Mouse (Mus musculus) hindbrain, postnatal 0 days (tissue): ENCODE data around the gene Rnf25. TPM values are rescaled to one million over a fixed set of nuclear protein-coding genes. Genes with fewer than 3 reads are reported as not detected.

ENCODE experiments used
- ATAC-seq: fragments of 200-750 bp; cut with Nextera tagmentation; 2 replicates; pipeline ENCODE4 v1.8.0; 2017; ENCODE audit warnings: mild to moderate bottlenecking, moderate TSS enrichment, moderate library complexity
- DNase-seq: peaks from one replicate; pipeline ENCODE4 v3.0.0-alpha.2; 2015; ENCODE audit warnings: low spot score
- H3K27ac ChIP-seq: fragments of 300-500 bp; sonication (generic); 2 replicates; pipeline ENCODE4 v1.5.1; 2014; ENCODE audit warnings: mild to moderate bottlenecking
- H3K27me3 ChIP-seq: fragments of 300-500 bp; sonication (generic); 2 replicates; pipeline ENCODE4 v1.6.1; 2014; ENCODE audit warnings: low read length, mixed read lengths; ENCODE audit not compliant: insufficient read depth
- H3K36me3 ChIP-seq: fragments of 300-500 bp; sonication (generic); 2 replicates; pipeline ENCODE4 v1.6.1; 2014; ENCODE audit warnings: low read length, mixed read lengths; ENCODE audit not compliant: insufficient read depth
- H3K4me1 ChIP-seq: fragments of 300-500 bp; sonication (generic); 2 replicates; pipeline ENCODE4 v1.6.1; 2014; ENCODE audit warnings: antibody characterized with exemption, low read length, mixed read lengths; ENCODE audit not compliant: insufficient read depth
- H3K4me2 ChIP-seq: fragments of 300-500 bp; sonication (generic); 2 replicates; pipeline ENCODE4 v1.6.1; 2014; ENCODE audit warnings: low read depth, mild to moderate bottlenecking, low read length, moderate library complexity, mixed read lengths
- H3K4me3 ChIP-seq: fragments of 300-500 bp; sonication (generic); 2 replicates; pipeline ENCODE4 v1.5.1; 2014; ENCODE audit warnings: low read length
- H3K9ac ChIP-seq: fragments of 300-500 bp; sonication (generic); replicated peaks from 2 replicates; pipeline ENCODE4 v1.6.1; 2014; ENCODE audit warnings: mild to moderate bottlenecking, low read length, moderate library complexity, mixed read lengths
- H3K9me3 ChIP-seq: fragments of 300-500 bp; sonication (generic); 2 replicates; pipeline ENCODE4 v1.6.1; 2016; ENCODE audit warnings: low read length, mixed read lengths
- CTCF ChIP-seq: IDR thresholded peaks from 2 replicates; pipeline ENCODE4 v1.5.1; 2016; ENCODE audit warnings: antibody characterized with exemption, control low read depth, low read depth
- WGBS: fragments of 180-500 bp; shearing (Covaris S2); extraction: QIAGEN DNeasy Blood & Tissue Kit; methylation state at CpG from one replicate; pipeline ENCODE4 v1.1.7; 2014; 5-methylcytosine and 5-hydroxymethylcytosine counted together
- microRNA-seq, 2 experiments: library from miRNA; unstranded; fragments of <30 nt; microRNA quantifications; one replicate each; pipeline ENCODE4; 2016
- polyA plus RNA-seq: library from polyadenylated mRNA; unstranded; fragments of >200 nt; fragmentation: Nextera tagmentation; extraction: Ambion mirVana; gene quantifications from 2 replicates; pipeline ENCODE4 v1.2.1, GENCODE M21; 2015
- total RNA-seq: library from RNA; depleted of rRNA; stranded (reverse); fragments of >200 nt; gene quantifications from 2 replicates; pipeline ENCODE4 v1.2.3, GENCODE M21; 2014; rRNA removed

The Rnf25 gene
- total and polyA plus RNA-seq, 2 experiments from 2014 or later, result 50.0 to 77.7 TPM

DNA sequence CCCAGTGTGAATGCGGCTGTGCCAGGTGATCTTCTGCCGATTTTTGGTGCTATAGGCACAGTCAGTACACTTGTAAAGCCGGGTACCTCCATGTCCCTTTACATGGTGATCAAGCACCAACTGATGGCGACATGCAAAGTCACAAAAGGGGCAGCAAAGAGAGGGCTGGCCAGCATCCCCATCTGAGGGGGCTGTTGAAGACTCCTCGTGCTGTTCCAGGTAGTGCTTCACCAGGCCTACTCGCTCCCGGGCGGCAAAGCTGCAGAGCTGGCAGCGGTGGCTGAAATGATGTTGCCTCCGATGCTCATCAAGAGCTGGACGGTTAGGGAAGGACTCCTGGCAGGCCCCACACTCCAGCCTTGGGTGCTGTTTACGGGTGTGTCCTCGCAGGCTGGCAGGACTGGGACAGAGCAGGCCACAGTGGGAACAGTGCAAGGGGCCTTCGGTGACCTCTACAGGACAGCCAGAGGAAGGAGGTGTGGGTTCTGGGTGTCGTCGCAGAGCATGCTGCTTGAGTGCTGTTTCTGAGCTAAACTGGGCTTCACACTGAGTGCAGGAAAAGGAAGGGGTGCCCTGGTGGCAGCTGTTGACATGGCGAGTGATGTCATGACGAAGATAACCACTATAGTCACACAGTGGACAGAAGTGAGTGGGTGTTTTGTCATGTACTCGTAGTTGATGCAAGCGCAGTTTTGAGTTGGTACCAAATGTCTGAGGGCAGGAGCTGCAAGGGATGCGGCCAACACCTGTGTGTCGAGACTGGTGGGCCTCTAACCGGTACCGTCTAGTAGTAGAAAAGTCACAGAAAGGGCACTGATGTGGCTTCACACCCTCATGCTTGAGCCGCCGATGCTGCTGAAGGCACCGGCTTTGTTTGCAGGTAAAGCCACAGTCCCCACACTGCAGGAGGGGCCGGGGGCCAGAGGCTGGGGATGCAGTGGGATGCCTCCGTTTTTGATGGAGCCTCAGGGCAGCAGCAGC, 31.2 kb downstream of the Rnf25 start:
- H3K9ac ChIP-seq, result no peak overlapping the region
- ATAC-seq, result no peak
- no peak overlapping the region for H3K4me2 ChIP-seq
- 92% methylated on average over 29 of the region's 29 CpGs for WGBS
- H3K4me3 ChIP-seq, result no peak overlapping the region
- no peak overlapping the region for H3K27ac ChIP-seq
- DNase-seq, result no peak
- no peaks in the 10 kb centered on the region for H3K27me3 ChIP-seq
- TF ChIP-seq CTCF, result peak; percentile 31
- H3K36me3 ChIP-seq, result peaks cover 89% of the 10 kb centered on the region
- no peaks in the 10 kb centered on the region for H3K9me3 ChIP-seq
- H3K4me1 ChIP-seq, result no peaks in the 10 kb centered on the region

DNA sequence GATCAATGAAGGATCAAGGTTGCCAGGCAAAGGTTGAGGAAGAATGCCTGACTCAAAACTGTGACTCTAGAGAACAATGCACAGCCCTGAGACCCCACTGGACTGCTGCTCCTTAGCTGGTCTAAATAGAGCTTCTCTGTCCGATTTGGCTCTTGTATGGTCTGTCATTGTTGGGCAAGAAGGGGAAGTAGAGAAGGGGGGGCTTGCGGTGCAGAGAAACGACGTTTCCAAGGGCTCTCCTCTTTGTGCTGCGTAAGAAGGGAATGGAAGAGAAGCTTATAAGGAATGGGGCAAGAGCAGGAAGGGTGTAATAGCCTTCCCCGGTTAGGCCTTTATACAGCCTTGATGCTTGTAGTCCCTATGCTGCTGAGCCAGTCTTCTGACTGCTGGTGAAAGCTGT, 35.4 kb downstream of the Rnf25 start:
- Histone ChIP-seq H3K9ac (no peak overlapping the region), H3K27ac (no peak overlapping the region), H3K36me3 (peaks cover 59% of the 10 kb centered on the region), H3K9me3 (no peaks in the 10 kb centered on the region), H3K4me2 (no peak overlapping the region), H3K4me1 (no peaks in the 10 kb centered on the region), H3K27me3 (no peaks in the 10 kb centered on the region), H3K4me3 (no peak overlapping the region)
- DNase-seq (no peak), ATAC-seq (no peak)
- WGBS, result 48% methylated on average over 6 of the region's 6 CpGs
- TF ChIP-seq CTCF, result no peak

- no peaks in the 10 kb centered on the region for H3K4me1 ChIP-seq
Observed at GRCm38 (mm10) chr1:74559061-74559460, 42.1 kb downstream of the Rnf25 start.

DNA sequence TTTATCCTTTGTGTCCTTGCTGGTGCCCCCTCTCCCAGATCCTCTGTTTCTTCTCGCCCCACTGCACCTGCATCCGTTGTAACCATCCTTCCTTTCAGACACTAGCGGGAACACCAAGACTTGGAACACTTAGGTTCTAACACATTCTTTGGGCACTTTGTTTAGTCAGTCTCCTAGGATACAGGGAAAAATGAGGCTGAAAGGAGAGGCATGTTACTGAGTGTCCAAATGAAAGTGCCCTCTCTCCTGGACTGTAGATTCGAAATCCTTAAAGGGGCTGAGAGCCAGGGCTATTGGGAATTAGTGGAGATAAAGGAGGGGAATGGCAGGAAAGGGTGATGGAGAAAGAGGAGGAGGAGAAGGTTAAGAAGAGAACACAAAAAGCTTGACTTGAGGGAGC, 57.0 kb downstream of the Rnf25 start, which contains the start of gene Usp37:
TSS of gene Usp37 (minus strand) at position 101 of the 400 bp plus-strand sequence.
- Histone ChIP-seq H3K9ac (peak within 1 kb of the TSS; percentile 30; the same call in 1 of the 2 replicates), H3K4me2 (peak within 1 kb of the TSS; percentile 52), H3K27ac (peak within 1 kb of the TSS; percentile 74; the same call in 1 of the 2 replicates), H3K9me3 (no peaks in the 10 kb centered on the region), H3K4me1 (peaks cover 10% of the 10 kb centered on the region; the same call in 1 of the 2 replicates), H3K4me3 (peak within 1 kb of the TSS; percentile 21), H3K27me3 (no peaks in the 10 kb centered on the region), H3K36me3 (no peaks in the 10 kb centered on the region)
- no peak for TF ChIP-seq CTCF
- WGBS, result 36% methylated on average over 4 of the region's 4 CpGs
- DNase-seq, result peak; percentile 17
- no peak for ATAC-seq

More at GRCm38 (mm10) chr1:74559061-74559460, 42.1 kb downstream of the Rnf25 start:
- Histone ChIP-seq H3K4me2 (no peak overlapping the region), H3K27ac (no peak overlapping the region), H3K27me3 (no peaks in the 10 kb centered on the region), H3K9ac (no peak overlapping the region), H3K36me3 (peaks cover under 1% of the 10 kb centered on the region; the same call in 1 of the 2 replicates), H3K9me3 (no peaks in the 10 kb centered on the region), H3K4me3 (no peak overlapping the region)
- no peak for TF ChIP-seq CTCF
- ATAC-seq, result no peak
- 90% methylated on average over 5 of the region's 5 CpGs for WGBS
- no peak for DNase-seq

Small RNA genes within 50 kb of the gene (microRNA-seq; reads per million reads assigned to microRNA genes)
- gene Gm25035, result 0 reads per million in 2 experiments

Other genes with a start within 250 kb of the Rnf25 start
- gene Catip, start 239.3 kb downstream of the Rnf25 start, total RNA-seq, result 0.75 and 1.9 TPM in 2 replicates
- 1.8 and 2.6 TPM in 2 replicates for gene Catip, start 239.3 kb downstream of the Rnf25 start, polyA plus RNA-seq
- gene Slc11a1, start 226.2 kb downstream of the Rnf25 start, total RNA-seq, result 3.6 and 10.6 TPM in 2 replicates
- gene Slc11a1, start 226.2 kb downstream of the Rnf25 start, polyA plus RNA-seq, result 2.3 and 2.9 TPM in 2 replicates
- gene Ctdsp1, start 209.9 kb downstream of the Rnf25 start, total RNA-seq, result 35.7 and 38.4 TPM in 2 replicates
- 17.9 and 18.2 TPM in 2 replicates for gene Ctdsp1, start 209.9 kb downstream of the Rnf25 start, polyA plus RNA-seq
- gene Vil1, start 192.0 kb downstream of the Rnf25 start, total RNA-seq, result 0.26 TPM in 1 of 2 replicates, not detected in the other
- 0.14 and 0.18 TPM in 2 replicates for gene Vil1, start 192.0 kb downstream of the Rnf25 start, polyA plus RNA-seq
- 30.3 and 36.7 TPM in 2 replicates for gene Cnot9, start 95.3 kb downstream of the Rnf25 start, total RNA-seq
- gene Cnot9, start 95.3 kb downstream of the Rnf25 start, polyA plus RNA-seq, result 45.4 and 46.0 TPM in 2 replicates
- gene Plcd4, start 58.5 kb downstream of the Rnf25 start, total RNA-seq, result 11.0 and 11.5 TPM in 2 replicates
- gene Plcd4, start 58.5 kb downstream of the Rnf25 start, polyA plus RNA-seq, result 8.7 and 11.4 TPM in 2 replicates
- 13.0 and 25.3 TPM in 2 replicates for gene Usp37, start 57.1 kb downstream of the Rnf25 start, total RNA-seq
- gene Usp37, start 57.1 kb downstream of the Rnf25 start, polyA plus RNA-seq, result 17.4 and 21.3 TPM in 2 replicates
- 13.3 and 15.1 TPM in 2 replicates for gene Zfp142, start 13.2 kb downstream of the Rnf25 start, total RNA-seq
- 5.4 and 5.9 TPM in 2 replicates for gene Zfp142, start 13.2 kb downstream of the Rnf25 start, polyA plus RNA-seq
- gene Bcs1l, start 13.1 kb downstream of the Rnf25 start, total RNA-seq, result 15.2 and 29.9 TPM in 2 replicates
- 12.3 and 14.4 TPM in 2 replicates for gene Bcs1l, start 13.1 kb downstream of the Rnf25 start, polyA plus RNA-seq
- 8.3 and 10.9 TPM in 2 replicates for gene Stk36, start within 50 bp of the Rnf25 start, total RNA-seq
- gene Stk36, start within 50 bp of the Rnf25 start, polyA plus RNA-seq, result 9.4 and 9.6 TPM in 2 replicates
- gene Ttll4, start 60.3 kb upstream of the Rnf25 start, total RNA-seq, result 25.8 and 32.9 TPM in 2 replicates
- gene Ttll4, start 60.3 kb upstream of the Rnf25 start, polyA plus RNA-seq, result 3.2 and 4.0 TPM in 2 replicates
- 0.79 and 2.8 TPM in 2 replicates for gene Cyp27a1, start 112.2 kb upstream of the Rnf25 start, total RNA-seq
- gene Cyp27a1, start 112.2 kb upstream of the Rnf25 start, polyA plus RNA-seq, result 3.0 and 3.2 TPM in 2 replicates
- not detected in 2 replicates for gene Prkag3, start 147.8 kb upstream of the Rnf25 start, total RNA-seq
- not detected in 2 replicates for gene Prkag3, start 147.8 kb upstream of the Rnf25 start, polyA plus RNA-seq
- gene Wnt6, start 170.5 kb upstream of the Rnf25 start, total RNA-seq, result 5.9 and 11.2 TPM in 2 replicates
- gene Wnt6, start 170.5 kb upstream of the Rnf25 start, polyA plus RNA-seq, result 6.7 and 7.4 TPM in 2 replicates
- 1.8 and 2.7 TPM in 2 replicates for gene Wnt10a, start 190.1 kb upstream of the Rnf25 start, total RNA-seq
- 0.48 and 0.68 TPM in 2 replicates for gene Wnt10a, start 190.1 kb upstream of the Rnf25 start, polyA plus RNA-seq